Mouse (Mus musculus) kidney, adult 18-20 months (tissue): Measurements from ENCODE around the gene Mrps34.
A peak's percentile ranks its signal among the peaks of the same experiment; 100 is the strongest.
"Not testable (repeated sequence)": the region's sequence is repeated elsewhere in the genome, so short reads cannot be mapped to it uniquely, and the experiment has no call there.

ENCODE experiments used
- DNase-seq: peaks from one replicate; pipeline ENCODE4 v3.0.0; 2021

Gene Mrps34

GRCm38 (mm10) chr17:24900014-24900413 is 5.1 kb downstream of the Mrps34 start:
- no peak for DNase-seq

GRCm38 (mm10) chr17:24902124-24902523 is 7.2 kb downstream of the Mrps34 start:
- no peak for DNase-seq

GRCm38 (mm10) chr17:24902671-24903474 is 8.0 kb downstream of the Mrps34 start:
- DNase-seq: peak; percentile 53

- DNase-seq: no peak
Measured at GRCm38 (mm10) chr17:24903767-24904166, 8.9 kb downstream of the Mrps34 start.

- no peak for DNase-seq
Measured at GRCm38 (mm10) chr17:24907591-24907990, 12.7 kb downstream of the Mrps34 start.

- DNase-seq: no peak
Measured at GRCm38 (mm10) chr17:24913984-24914383, 19.1 kb downstream of the Mrps34 start.

- DNase-seq: no peak
Measured at GRCm38 (mm10) chr17:24923246-24923645, 28.3 kb downstream of the Mrps34 start.

- DNase-seq: no peak
Measured at GRCm38 (mm10) chr17:24929506-24929905, 34.6 kb downstream of the Mrps34 start.

GRCm38 (mm10) chr17:24932431-24932830 is 37.5 kb downstream of the Mrps34 start:
- no peak for DNase-seq

GRCm38 (mm10) chr17:24933163-24933562 is 38.2 kb downstream of the Mrps34 start:
- no peak for DNase-seq

- no peak for DNase-seq
Measured at GRCm38 (mm10) chr17:24934926-24935325, 40.0 kb downstream of the Mrps34 start.

- no peak for DNase-seq
Measured at GRCm38 (mm10) chr17:24935666-24936065, 40.8 kb downstream of the Mrps34 start.

GRCm38 (mm10) chr17:24936259-24937237 is 41.6 kb downstream of the Mrps34 start, which contains the start of gene Mapk8ip3:
Mapk8ip3 (minus strand) TSS chr17:24936977.
- peak; percentile 96 for DNase-seq

- DNase-seq: no peak
Measured at GRCm38 (mm10) chr17:24937266-24937665, 42.4 kb downstream of the Mrps34 start.

- DNase-seq: peak; percentile 70
Measured at GRCm38 (mm10) chr17:24942453-24942852, 47.5 kb downstream of the Mrps34 start.

GRCm38 (mm10) chr17:24943036-24943435 is 48.1 kb downstream of the Mrps34 start:
- DNase-seq: no peak

- DNase-seq: not testable (repeated sequence)
Measured at GRCm38 (mm10) chr17:24943589-24943988, 48.7 kb downstream of the Mrps34 start.
